Mouse (Mus musculus) embryonic fibroblast, embryonic 13.5 days (primary cell): ENCODE measurements around the gene Epo.

ENCODE experiments used
- CTCF ChIP-seq: IDR thresholded peaks from 2 replicates; pipeline ENCODE4 v1.5.1; 2011; ENCODE audit warnings: mild to moderate bottlenecking, control low read depth, low read length, moderate library complexity, borderline replicate concordance; ENCODE audit not compliant: insufficient read depth
- POLR2A ChIP-seq: IDR thresholded peaks from 2 replicates; pipeline ENCODE4 v1.6.1; 2011; ENCODE audit warnings: low read depth, mild to moderate bottlenecking, control low read depth, low read length, moderate library complexity

- TF ChIP-seq CTCF: no peak
- no peak for TF ChIP-seq POLR2A
Observed at GRCm38 (mm10) chr5:137455206-137455605, 77.8 kb downstream of the Epo start.
